Mouse (Mus musculus): ENCODE results near the gene Mrpl14.

- TF ChIP-seq CTCF (IDR thresholded peaks at IDR 0.05; ENCODE audit: low read depth) = no peak
- TF ChIP-seq EP300 (IDR thresholded peaks at IDR 0.05; ENCODE audit: low read depth) = no peak
These were observed 12.2 kb downstream of the Mrpl14 start for GRCm38 (mm10) chr17:45698368-45698767.
